In genomic region chr1:190972612-190973192, GRCm38 (mm10) we compare ENCODE assay signal across 13 mouse cellular contexts. TPM values are rescaled to one million over a fixed set of nuclear protein-coding genes. Genes with fewer than 3 reads are reported as not detected.
A peak's percentile ranks its signal among the peaks of the same experiment; 100 is the strongest.
DNase-seq lines count a peak whose midpoint lies in the region; ATAC-seq lines count a peak whose summit lies in the region.
"Had no signal": no experiment of that assay in that cellular context is flagged by ENCODE, and none has a peak within 500 bp of the region (broad histone marks: within the 10 kb centered on the region; RNA-seq: fewer than 3 reads in every experiment).

No protein-coding gene starts in this region.

- WGBS in limb, embryonic 12.5 days: 59% methylated on average over 7 of the region's 7 CpGs
- 64% methylated on average over 7 of the region's 7 CpGs for WGBS in limb, embryonic 10.5 days
- WGBS in heart, embryonic 14.5 days: 26% methylated on average over 7 of the region's 7 CpGs

- H3K4me3 ChIP-seq in limb, embryonic 12.5 days (replicated peaks): no peak overlapping the region
- no peak overlapping the region for H3K4me3 ChIP-seq in limb, embryonic 10.5 days
- H3K4me3 ChIP-seq in heart, embryonic 14.5 days (ENCODE audit: control insufficient read depth in 1 of 2, insufficient read depth in 1 of 2, low read depth in 1 of 2, low read length in 2 of 2): no peak overlapping the region
- H3K4me3 ChIP-seq: forebrain, embryonic 13.5 days had no signal

- H3K4me1 ChIP-seq in limb, embryonic 12.5 days (replicated peaks): peaks cover 26% of the 10 kb centered on the region
- peaks cover 24% of the 10 kb centered on the region for H3K4me1 ChIP-seq in limb, embryonic 10.5 days
- peaks cover 34 to 66% of the 10 kb centered on the region in 2 experiments for H3K4me1 ChIP-seq in heart, embryonic 14.5 days (ENCODE audit: control insufficient read depth in 2 of 2, insufficient read depth in 2 of 2, low read length in 2 of 2)

- no peak for DNase-seq in limb, embryonic 10.5 days (ENCODE audit: low spot score)
- peak; percentile 75 for DNase-seq in gastrocnemius, postnatal 14 days
- peak; percentile 22 for DNase-seq in right cerebral cortex, postnatal 14 days
- DNase-seq: adrenal gland, postnatal 36 days; cerebellum, postnatal 36 days; kidney, adult 9 months; thymus, postnatal 36 days had no signal

- no peak overlapping the region; the same call in 1 of the 2 replicates for H3K9ac ChIP-seq in limb, embryonic 12.5 days (replicated peaks)
- peak overlapping the region; percentile 59 for H3K9ac ChIP-seq in heart, embryonic 14.5 days (ENCODE audit: low read length)
- H3K9ac ChIP-seq: forebrain, embryonic 13.5 days; liver, embryonic 14.5 days had no signal

- H3K27ac ChIP-seq in limb, embryonic 12.5 days: peak overlapping the region; percentile 50; the same call in 1 of the 2 replicates
- no peak overlapping the region for H3K27ac ChIP-seq in limb, embryonic 10.5 days
- H3K27ac ChIP-seq in heart, embryonic 14.5 days (replicated peaks in 1 of 2; ENCODE audit: control insufficient read depth in 1 of 2, insufficient read depth in 1 of 2, low read depth in 2 of 2, low read length in 2 of 2): peak overlapping the region; percentile 79 to 88
- H3K27ac ChIP-seq: forebrain, embryonic 13.5 days; liver, embryonic 14.5 days had no signal

- no peaks in the 10 kb centered on the region for H3K27me3 ChIP-seq in limb, embryonic 12.5 days
- H3K27me3 ChIP-seq in limb, embryonic 10.5 days (ENCODE audit: low read depth, poor library complexity, severe bottlenecking): no peaks in the 10 kb centered on the region
- H3K27me3 ChIP-seq in heart, embryonic 14.5 days (ENCODE audit: control insufficient read depth, insufficient read depth, low read length): no peaks in the 10 kb centered on the region
- H3K27me3 ChIP-seq: forebrain, embryonic 13.5 days had no signal

- H3K36me3 ChIP-seq in limb, embryonic 12.5 days: peaks cover 88% of the 10 kb centered on the region
- peaks cover 92% of the 10 kb centered on the region for H3K36me3 ChIP-seq in limb, embryonic 10.5 days
- H3K36me3 ChIP-seq in heart, embryonic 14.5 days (ENCODE audit: control insufficient read depth, insufficient read depth, low read length): peaks cover 76% of the 10 kb centered on the region

- ATAC-seq in limb, embryonic 12.5 days (ENCODE audit: insufficient number of reproducible peaks, insufficient read depth, low FRiP score, low TSS enrichment, low read depth): peak; percentile 29; the same call in 1 of the 2 replicates
- peak; percentile 57 for ATAC-seq in heart, embryonic 14.5 days (ENCODE audit: insufficient number of reproducible peaks, insufficient read depth, low FRiP score, low read depth)
- ATAC-seq in megakaryocyte-erythroid progenitor cell, adult 5-6 weeks (replicated peaks; ENCODE audit: low FRiP score, low TSS enrichment, poor library complexity, severe bottlenecking): no peak
- ATAC-seq in inflammation-experienced regulatory T-cells, adult 6 months: no peak
- ATAC-seq: forebrain, embryonic 13.5 days had no signal

- intact Hi-C loops in gastrocnemius, postnatal 14 days (cut with DNase I; ENCODE audit: low total_unique reads): no loop called here

- no peak overlapping the region for H3K4me2 ChIP-seq in limb, embryonic 12.5 days
- H3K4me2 ChIP-seq in heart, embryonic 14.5 days (ENCODE audit: low read length): peak overlapping the region; percentile 27
- H3K4me2 ChIP-seq: forebrain, embryonic 13.5 days had no signal

- H3K9me3 ChIP-seq in limb, embryonic 12.5 days: no peaks in the 10 kb centered on the region
- no peaks in the 10 kb centered on the region for H3K9me3 ChIP-seq in limb, embryonic 10.5 days (replicated peaks)
- no peaks in the 10 kb centered on the region for H3K9me3 ChIP-seq in heart, embryonic 14.5 days (ENCODE audit: control insufficient read depth, low read length)
- H3K9me3 ChIP-seq: forebrain, embryonic 13.5 days had no signal

RNA-seq across cellular contexts. Expression of gene Vash2, which starts 6.4 kb away (rescaled TPM):
- polyA plus RNA-seq in limb, embryonic 12.5 days (2016; fragmentation: Nextera tagmentation; extraction: Ambion mirVana): 81.8 and 82.0 TPM in 2 replicates
- polyA plus RNA-seq in limb, embryonic 10.5 days (2016; fragmentation: Nextera tagmentation; extraction: Ambion mirVana): 56.3 and 64.0 TPM in 2 replicates
- 1 to 10 TPM; 2.6 to 5.6 TPM for total RNA-seq in gastrocnemius, postnatal 14 days (2021)
- 60.7 and 63.4 TPM in 2 replicates for polyA plus RNA-seq in heart, embryonic 14.5 days (2014; fragmentation: Nextera tagmentation; extraction: Ambion mirVana)
- total RNA-seq in megakaryocyte-erythroid progenitor cell, adult 5-6 weeks (2014; fragmentation: Nextera tagmentation): not detected in 2 replicates
- total RNA-seq in megakaryocyte-erythroid progenitor cell, adult 5-6 weeks (2017): not detected in 2 replicates
- 1 to 10 TPM in 1 of 3 experiments, under 1 TPM in 2; 0.33 to 1.2 (median 0.59) TPM for polyA plus RNA-seq in inflammation-experienced regulatory T-cells, adult 6 months (2017; shearing (Covaris generic))

RNA-seq across cellular contexts. Expression of gene Angel2, which starts 47.8 kb away (rescaled TPM):
- 60.6 and 61.7 TPM in 2 replicates for polyA plus RNA-seq in limb, embryonic 12.5 days (2016; fragmentation: Nextera tagmentation; extraction: Ambion mirVana)
- 51.3 and 55.0 TPM in 2 replicates for polyA plus RNA-seq in limb, embryonic 10.5 days (2016; fragmentation: Nextera tagmentation; extraction: Ambion mirVana)
- 10 to 100 TPM; 21.5 to 22.5 TPM for total RNA-seq in gastrocnemius, postnatal 14 days (2021)
- polyA plus RNA-seq in heart, embryonic 14.5 days (2014; fragmentation: Nextera tagmentation; extraction: Ambion mirVana): 28.6 and 35.4 TPM in 2 replicates
- 36.3 and 39.8 TPM in 2 replicates for total RNA-seq in megakaryocyte-erythroid progenitor cell, adult 5-6 weeks (2014; fragmentation: Nextera tagmentation)
- total RNA-seq in megakaryocyte-erythroid progenitor cell, adult 5-6 weeks (2017): 37.0 and 42.6 TPM in 2 replicates
- polyA plus RNA-seq in inflammation-experienced regulatory T-cells, adult 6 months (2017; shearing (Covaris generic)): 10 to 100 TPM; 49.9 to 55.6 (median 50.2) TPM

RNA-seq across cellular contexts. Expression of gene Flvcr1, which starts 53.3 kb away (rescaled TPM):
- 7.3 and 8.4 TPM in 2 replicates for polyA plus RNA-seq in limb, embryonic 12.5 days (2016; fragmentation: Nextera tagmentation; extraction: Ambion mirVana)
- polyA plus RNA-seq in limb, embryonic 10.5 days (2016; fragmentation: Nextera tagmentation; extraction: Ambion mirVana): 6.9 and 8.7 TPM in 2 replicates
- total RNA-seq in gastrocnemius, postnatal 14 days (2021): 10 to 100 TPM in 1 of 2 experiments, 1 to 10 TPM in 1; 9.3 to 14.5 TPM
- polyA plus RNA-seq in heart, embryonic 14.5 days (2014; fragmentation: Nextera tagmentation; extraction: Ambion mirVana): 3.5 and 4.0 TPM in 2 replicates
- 28.5 and 30.6 TPM in 2 replicates for total RNA-seq in megakaryocyte-erythroid progenitor cell, adult 5-6 weeks (2014; fragmentation: Nextera tagmentation)
- total RNA-seq in megakaryocyte-erythroid progenitor cell, adult 5-6 weeks (2017): 28.2 and 30.3 TPM in 2 replicates
- polyA plus RNA-seq in inflammation-experienced regulatory T-cells, adult 6 months (2017; shearing (Covaris generic)): 10 to 100 TPM in 1 of 3 experiments, 1 to 10 TPM in 2; 5.9 to 10.2 (median 8.2) TPM

Comparison
In these comparisons a context has a peak if more than half of its experiments do, and no peak if none do; other contexts are left out.
1. ATAC-seq: peak in limb, embryonic 12.5 days (single experiment) and heart, embryonic 14.5 days (single experiment); none in megakaryocyte-erythroid progenitor cell, adult 5-6 weeks (single experiment) and inflammation-experienced regulatory T-cells, adult 6 months (single experiment).
2. RNA of gene Vash2, which starts 6.4 kb away (polyA plus RNA-seq): 81.8 to 82.0 TPM in limb, embryonic 12.5 days, 56.3 to 64.0 TPM in limb, embryonic 10.5 days and 60.7 to 63.4 TPM in heart, embryonic 14.5 days; 0.33 to 1.2 TPM in inflammation-experienced regulatory T-cells, adult 6 months; every median in the first group is over 10 times any median in the second.